Mouse (Mus musculus) embryo, embryonic 10 days (tissue): ENCODE results near the gene Rcan1.

Experiments
- DNase-seq: peaks from one replicate; pipeline ENCODE4 v3.0.0-alpha.2; 2015; ENCODE audit warnings: low spot score

Gene Rcan1

GRCm38 (mm10) chr16:92399490-92400458 is 70.9 kb downstream of the Rcan1 start:
- peak; percentile 93 for DNase-seq

- no peak for DNase-seq
Measured at GRCm38 (mm10) chr16:92398574-92399118, 72.0 kb downstream of the Rcan1 start.

- no peak for DNase-seq
Measured at GRCm38 (mm10) chr16:92397745-92398573, 72.7 kb downstream of the Rcan1 start.

GRCm38 (mm10) chr16:92393732-92394131 is 76.9 kb downstream of the Rcan1 start:
- no peak for DNase-seq

- DNase-seq = no peak
Measured at GRCm38 (mm10) chr16:92387692-92388091, 83.0 kb downstream of the Rcan1 start.

- DNase-seq = peak; percentile 71
Measured at GRCm38 (mm10) chr16:92385062-92385461, 85.6 kb downstream of the Rcan1 start.

- no peak for DNase-seq
Measured at GRCm38 (mm10) chr16:92383412-92383811, 87.3 kb downstream of the Rcan1 start.

GRCm38 (mm10) chr16:92382508-92382907 is 88.2 kb downstream of the Rcan1 start:
- no peak for DNase-seq

- DNase-seq = no peak
Measured at GRCm38 (mm10) chr16:92381092-92381491, 89.6 kb downstream of the Rcan1 start.

- DNase-seq = no peak
Measured at GRCm38 (mm10) chr16:92376976-92377375, 93.7 kb downstream of the Rcan1 start.

- no peak for DNase-seq
Measured at GRCm38 (mm10) chr16:92371623-92372022, 99.0 kb downstream of the Rcan1 start.

GRCm38 (mm10) chr16:92369260-92369659 is 101.4 kb downstream of the Rcan1 start:
- peak; percentile 47 for DNase-seq

GRCm38 (mm10) chr16:92365477-92365876 is 105.2 kb downstream of the Rcan1 start:
- no peak for DNase-seq

GRCm38 (mm10) chr16:92360711-92361110 is 110.0 kb downstream of the Rcan1 start:
- no peak for DNase-seq

GRCm38 (mm10) chr16:92359229-92359628 is 111.4 kb downstream of the Rcan1 start, which contains the start of gene Kcne1:
Gene Kcne1 (minus strand): TSS chr16:92359468.
- no peak for DNase-seq

GRCm38 (mm10) chr16:92358734-92359133 is 111.9 kb downstream of the Rcan1 start:
- peak; percentile 56 for DNase-seq

GRCm38 (mm10) chr16:92357566-92357965 is 113.1 kb downstream of the Rcan1 start:
- DNase-seq = peak; percentile 48

GRCm38 (mm10) chr16:92357023-92357422 is 113.6 kb downstream of the Rcan1 start:
- DNase-seq = no peak

GRCm38 (mm10) chr16:92355982-92356381 is 114.7 kb downstream of the Rcan1 start:
- DNase-seq = no peak

- DNase-seq = no peak
Measured at GRCm38 (mm10) chr16:92355366-92355765, 115.3 kb downstream of the Rcan1 start.

GRCm38 (mm10) chr16:92353897-92354296 is 116.8 kb downstream of the Rcan1 start:
- DNase-seq = no peak

GRCm38 (mm10) chr16:92353295-92353694 is 117.4 kb downstream of the Rcan1 start:
- no peak for DNase-seq
